Mouse (Mus musculus) skeletal muscle tissue, adult 2 months (tissue): ENCODE data around the gene Sf1.
A peak's percentile ranks its signal among the peaks of the same experiment; 100 is the strongest.

ENCODE experiments used
- DNase-seq: peaks from one replicate; pipeline ENCODE4 v3.0.0-alpha.2; 2012; ENCODE audit warnings: low read depth, low spot score

The Sf1 gene

DNA sequence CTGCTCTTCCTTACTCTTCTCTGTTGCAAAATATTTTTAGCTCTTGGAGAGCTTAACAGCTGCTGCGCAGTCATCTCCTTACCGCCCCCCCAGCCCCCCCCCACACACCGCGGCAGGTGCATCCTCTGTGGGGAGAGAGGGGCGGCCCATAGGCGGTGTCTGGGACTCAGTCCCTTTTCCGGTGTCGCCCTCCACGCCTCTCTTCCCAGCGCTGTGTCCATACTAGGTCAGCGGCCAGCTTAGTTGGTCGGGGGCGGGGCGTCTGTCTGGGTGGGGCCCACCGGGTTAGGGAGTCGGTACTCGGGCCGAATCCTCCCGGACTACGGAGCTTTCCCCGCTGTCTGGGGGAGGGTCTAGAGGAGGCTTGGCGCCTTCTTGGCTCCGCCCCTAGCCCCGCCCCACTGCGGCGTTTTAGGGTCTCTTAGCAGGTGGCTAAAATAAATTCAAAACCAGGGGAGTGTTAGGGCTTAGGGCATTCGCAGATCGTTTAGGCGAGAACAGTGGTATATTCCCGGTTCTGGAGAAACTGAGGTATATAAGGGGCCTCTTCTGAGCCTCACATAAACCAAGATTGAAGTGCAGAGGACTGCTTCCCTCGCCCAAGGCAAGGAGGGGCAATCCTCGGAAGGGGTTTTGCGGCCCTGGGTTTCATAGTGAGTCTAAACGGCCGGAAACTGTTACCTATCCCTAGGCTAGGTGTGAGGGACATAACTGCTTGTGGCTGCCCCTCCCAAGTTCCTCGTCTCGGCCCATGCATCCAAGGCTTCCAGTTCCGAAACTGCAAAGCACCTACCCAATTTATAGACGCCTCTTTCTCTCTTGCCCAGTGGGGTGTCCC, 35.2 kb downstream of the Sf1 start:
- DNase-seq, result peak; percentile 73

DNA sequence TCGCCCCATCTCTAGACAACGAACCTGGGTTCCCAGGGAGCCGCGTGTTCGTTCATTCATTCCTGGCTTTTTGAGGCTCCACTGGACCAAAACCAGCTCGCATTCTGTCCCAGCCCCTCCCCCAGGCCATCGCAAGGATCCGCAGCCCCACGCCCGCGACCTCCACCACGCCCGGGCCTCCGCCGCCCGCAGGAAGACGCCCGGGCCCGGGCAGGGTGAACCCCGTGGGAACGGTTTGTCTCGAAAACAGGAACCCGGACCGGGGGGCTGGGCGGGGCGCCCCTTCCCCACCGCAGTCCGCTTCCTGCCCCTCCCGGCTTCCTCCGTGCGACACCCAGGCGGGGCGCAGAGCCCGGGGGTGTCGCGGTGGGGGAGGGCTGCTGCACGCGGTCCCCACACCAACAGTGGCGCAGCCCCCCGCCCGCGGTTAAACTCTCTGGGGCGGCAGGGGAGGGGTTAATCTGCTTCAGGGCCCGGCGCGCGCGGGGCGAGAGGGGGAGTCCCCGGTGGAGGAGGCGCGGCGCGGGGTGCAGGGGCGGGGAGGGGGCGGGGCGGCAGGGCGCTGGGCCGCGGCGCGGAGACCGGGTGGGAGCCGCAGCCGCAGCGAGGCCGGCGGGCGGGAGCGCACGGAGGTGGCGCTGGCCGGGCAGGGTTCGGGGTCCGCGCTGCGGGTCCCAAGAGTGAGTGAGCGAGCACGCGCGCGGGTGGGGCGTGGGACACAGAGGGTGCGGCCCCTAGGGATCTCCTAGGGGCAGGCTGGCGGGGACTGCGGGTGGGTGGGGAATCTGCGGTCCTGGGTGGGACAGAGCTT, 36.0 kb downstream of the Sf1 start, which contains the start of gene Rasgrp2:
Gene Rasgrp2, plus strand, starts transcription at position 56 of the 811 bp plus-strand sequence.
- DNase-seq, result no peak

DNA sequence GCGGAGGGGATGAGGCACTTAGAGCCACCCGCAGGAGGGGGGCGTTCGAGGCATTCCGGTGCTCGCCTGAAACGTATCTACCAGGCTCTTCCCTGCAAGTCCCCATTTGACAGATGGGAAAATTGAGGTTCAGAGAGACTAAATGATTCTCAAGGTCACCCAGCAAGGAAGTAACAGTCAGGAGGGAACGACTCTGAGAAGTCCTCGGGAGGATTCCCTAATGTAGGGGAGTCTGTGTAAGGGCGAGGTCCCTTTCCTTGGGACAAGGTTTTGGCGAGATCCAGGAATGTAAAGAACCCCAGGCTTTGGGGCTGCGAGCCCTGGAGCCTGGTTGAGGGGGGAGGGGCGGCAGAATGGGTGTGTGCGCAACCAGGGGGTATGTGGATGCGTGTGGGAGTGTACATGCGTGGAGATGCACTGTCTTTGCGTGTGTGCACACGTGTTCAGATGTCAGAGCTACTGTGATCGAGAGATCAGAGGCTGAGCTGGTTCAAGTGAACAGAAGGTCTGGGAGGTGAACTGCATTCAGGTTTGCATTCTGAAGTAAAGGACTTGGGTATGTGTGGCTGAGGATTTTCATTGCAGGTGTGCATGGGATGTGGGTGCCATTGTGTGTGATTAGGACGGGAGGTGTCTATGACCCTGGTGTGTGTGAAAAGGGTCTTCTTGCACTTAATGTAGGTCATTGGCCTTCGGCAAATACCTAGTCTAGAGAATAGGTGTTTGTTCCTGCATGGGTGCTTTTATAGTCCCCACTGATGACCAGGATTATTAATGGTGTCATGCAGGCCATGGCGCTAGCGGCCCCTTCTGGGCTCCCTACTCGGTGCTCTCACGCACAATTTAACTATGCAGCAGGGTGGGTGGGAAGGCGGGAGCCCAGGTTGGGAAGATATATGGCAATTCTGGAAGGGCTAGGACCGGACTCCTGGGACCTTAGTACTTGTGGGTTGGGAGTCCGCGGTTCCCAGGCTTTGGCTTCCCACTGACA, 36.9 kb downstream of the Sf1 start:
- no peak for DNase-seq

DNA sequence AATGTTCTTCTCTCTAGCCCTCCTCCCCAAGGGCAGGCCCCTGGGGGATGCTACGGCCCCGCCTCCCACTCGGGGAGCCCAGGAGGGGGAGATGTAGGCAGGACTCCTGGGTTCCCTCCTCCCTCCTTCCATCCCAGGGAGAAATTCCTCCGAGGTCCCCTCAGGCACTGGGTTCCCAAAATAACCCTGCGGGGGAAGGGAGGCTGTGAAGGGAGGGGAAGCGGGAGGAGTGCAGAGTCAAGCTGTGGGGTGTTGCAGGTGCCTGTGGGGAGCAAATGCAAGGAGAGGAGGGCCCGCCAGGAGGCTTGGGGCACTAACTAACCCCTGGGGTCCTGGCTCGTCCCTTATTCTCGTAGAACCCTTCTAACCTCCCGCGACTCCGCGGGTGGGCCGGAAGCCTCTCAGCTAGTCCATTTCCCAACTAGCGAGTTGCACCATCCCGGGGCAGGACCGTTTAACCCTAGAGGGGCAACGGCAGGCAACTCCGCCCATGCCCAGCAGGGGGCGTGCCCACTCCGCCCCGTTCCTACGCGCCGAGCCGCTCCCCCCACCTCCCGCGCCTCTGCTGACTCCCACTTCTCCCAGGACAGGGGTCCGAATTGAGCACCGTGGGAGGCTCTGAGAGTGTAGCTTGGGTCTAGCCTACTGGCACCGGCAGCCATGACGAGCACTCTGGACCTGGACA, 37.8 kb downstream of the Sf1 start:
- peak; percentile 70 for DNase-seq

DNA sequence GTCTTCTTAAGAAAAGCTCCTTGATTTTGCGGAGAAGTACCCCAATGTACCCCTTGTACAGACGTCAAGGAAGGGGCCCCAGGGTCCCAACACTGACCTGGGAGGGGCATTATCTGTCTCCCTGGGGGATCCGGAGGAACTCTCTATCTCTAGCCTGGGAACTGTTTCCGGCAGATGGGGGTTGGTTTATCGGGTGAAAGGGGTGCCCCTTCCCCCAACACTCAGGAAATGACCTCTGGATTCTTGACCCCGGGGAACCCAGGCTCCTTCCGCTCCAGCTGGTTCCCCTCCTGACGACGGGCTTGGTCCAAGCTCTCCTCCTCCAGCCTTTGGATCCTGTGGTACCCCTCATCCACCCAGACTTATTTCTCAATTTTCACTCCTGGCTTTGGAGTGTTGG, 38.5 kb downstream of the Sf1 start:
- DNase-seq, result no peak

DNA sequence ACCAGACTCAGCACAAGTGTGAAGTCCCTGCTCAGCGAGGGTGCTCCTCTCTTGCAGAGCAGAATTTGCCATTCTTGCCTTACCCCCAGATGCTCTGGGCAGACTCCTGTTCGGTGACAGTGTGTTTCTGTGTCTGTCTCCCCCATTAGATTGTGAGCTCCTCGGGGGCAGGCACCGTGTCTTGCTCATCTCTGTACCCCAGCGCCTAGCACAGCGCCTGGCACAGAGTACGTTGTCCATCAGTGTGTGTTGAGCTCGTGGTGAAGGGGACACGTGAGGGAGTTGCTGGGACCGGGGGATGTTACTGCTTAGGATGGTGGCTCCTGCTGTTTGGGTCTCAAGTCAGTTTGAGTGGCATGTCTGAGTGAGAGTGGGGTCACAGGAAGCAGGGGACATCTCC, 40.4 kb downstream of the Sf1 start:
- DNase-seq, result no peak

DNA sequence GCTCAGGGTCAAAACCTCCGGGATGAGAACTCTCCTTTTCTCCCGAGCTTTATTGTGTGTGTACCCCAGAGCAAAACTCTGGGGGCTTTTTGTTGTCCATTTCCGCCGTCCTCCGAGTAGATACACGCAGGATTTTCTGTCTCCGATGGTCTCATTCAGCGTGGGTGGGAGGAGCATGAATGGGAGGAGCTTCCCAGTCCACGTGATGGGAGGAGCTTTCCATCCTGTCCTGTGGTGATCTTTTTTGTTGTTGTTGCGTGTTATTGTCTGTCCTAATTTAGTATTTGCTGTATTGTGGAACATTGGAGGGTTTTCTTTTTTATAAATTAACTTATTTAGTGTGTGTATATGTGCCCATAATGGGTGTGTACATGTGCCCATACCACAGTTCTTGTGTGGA, 41.9 kb downstream of the Sf1 start:
- DNase-seq, result no peak

DNA sequence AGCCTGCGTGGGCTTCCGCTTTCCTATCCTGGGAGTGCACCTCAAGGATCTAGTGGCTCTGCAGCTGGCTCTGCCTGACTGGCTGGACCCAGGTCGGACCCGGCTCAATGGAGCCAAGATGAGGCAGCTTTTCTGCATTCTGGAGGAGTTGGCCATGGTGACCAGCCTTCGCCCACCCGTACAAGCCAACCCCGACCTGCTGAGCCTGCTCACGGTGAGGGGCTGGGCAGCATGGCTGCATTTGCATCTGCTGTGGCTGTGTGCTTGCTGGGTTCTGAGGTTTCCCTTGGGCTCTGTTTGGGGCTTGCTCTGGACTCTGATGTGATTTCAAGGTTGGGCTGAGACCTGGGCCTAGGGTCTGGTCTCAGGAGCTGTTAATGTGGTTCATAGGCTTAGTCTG, 43.6 kb downstream of the Sf1 start:
- no peak for DNase-seq

DNA sequence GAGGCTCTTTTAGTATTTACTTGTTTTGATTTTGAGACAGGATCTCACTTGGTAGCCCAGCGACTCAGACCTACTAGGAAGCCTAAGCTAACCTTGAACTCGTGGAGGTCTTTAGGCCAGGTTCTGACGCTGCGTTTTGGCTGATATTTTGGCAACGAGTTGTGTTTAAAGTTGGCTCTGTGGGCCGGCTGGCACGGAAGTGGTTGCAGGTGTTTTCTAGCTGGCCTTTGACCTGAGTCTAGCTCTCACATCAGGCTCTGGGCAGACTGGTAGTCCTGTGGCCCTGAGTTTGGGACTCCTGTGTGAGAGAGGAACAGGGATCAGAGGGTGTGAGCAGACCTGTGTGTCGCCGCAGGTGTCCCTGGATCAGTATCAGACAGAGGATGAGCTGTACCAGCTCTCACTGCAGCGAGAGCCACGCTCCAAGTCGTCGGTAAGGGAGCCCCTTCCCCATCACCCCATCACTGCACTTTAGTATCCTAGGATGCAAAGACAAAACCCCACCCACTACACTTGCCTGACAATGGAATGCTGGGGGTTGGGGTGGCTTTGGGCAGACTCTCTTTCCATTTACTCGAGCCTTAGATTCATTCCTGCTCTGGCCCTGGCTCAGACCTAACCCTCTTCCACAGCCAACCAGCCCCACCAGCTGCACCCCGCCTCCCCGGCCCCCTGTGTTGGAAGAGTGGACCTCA, 44.5 kb downstream of the Sf1 start:
- DNase-seq, result no peak

DNA sequence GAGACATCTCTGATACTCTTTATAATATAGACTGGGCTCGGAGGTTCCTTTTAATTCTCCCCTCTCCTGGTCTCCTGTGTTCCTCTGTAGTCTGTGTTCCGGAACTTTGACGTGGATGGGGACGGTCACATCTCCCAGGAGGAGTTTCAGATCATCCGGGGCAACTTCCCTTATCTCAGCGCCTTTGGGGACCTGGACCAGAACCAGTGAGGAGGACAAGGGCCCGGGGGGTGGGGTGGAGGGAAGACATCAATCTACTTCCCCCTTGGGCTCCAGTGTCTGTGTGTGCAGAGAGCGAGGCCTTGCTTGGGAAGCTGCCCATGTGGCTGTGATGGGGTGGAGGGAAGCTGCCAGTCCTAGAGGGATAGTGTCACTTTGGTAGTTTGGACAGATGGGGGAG, 45.3 kb downstream of the Sf1 start:
- DNase-seq, result no peak

DNA sequence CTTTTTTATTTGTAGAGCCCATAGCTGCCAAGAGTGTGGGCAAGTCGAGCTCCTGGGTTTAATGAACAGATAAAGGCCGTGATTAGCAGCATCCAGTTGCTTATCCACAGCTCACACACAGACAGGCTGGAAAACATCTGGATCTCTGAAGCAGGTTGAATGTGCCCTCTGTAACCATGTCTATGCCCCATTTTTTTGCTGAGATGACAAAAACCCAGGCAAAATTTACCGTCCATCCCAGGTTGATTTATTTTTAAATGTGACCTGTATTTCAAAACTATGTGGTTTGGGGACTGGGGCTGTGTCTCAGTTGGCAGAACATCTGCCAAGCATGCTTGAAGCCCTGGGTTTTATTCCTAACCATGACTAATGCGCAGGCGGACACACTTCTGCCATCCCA, 45.7 kb downstream of the Sf1 start:
- no peak for DNase-seq

DNA sequence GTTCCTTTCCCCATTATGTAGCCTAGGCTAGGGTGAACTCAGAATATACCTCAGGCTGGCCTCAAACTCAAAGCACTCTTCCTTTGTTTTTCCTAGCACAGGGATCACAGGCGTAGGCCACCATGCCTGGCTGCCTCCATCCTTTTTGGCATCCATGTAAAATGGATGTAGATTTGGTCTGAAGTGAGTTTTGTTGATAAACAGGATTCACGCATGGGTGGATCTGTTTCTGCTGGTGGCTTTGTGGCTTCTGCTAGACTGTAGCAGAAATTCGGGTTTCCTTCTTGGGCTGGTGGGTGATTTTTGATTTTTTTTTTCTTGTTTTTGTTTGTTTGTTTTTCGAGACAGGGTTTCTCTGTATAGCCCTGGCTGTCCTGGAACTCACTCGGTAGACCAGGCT, 46.4 kb downstream of the Sf1 start:
- DNase-seq, result no peak

DNA sequence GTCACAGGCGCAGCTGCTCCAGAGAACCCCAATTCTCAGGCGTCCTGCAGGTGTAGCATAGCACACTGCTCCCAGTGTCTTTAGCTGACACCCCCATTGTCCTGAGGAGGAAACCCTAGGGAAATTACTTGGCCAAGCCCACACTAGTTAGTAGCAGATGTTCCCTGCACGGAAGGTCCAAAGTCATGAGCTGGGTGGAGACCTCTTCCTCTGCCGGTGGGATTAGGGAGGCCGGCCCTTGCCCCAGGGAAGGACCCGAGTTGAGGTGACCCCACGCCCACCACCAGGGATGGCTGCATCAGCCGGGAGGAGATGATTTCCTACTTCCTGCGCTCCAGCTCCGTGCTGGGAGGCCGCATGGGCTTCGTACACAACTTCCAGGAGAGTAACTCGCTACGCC, 49.3 kb downstream of the Sf1 start:
- no peak for DNase-seq

DNA sequence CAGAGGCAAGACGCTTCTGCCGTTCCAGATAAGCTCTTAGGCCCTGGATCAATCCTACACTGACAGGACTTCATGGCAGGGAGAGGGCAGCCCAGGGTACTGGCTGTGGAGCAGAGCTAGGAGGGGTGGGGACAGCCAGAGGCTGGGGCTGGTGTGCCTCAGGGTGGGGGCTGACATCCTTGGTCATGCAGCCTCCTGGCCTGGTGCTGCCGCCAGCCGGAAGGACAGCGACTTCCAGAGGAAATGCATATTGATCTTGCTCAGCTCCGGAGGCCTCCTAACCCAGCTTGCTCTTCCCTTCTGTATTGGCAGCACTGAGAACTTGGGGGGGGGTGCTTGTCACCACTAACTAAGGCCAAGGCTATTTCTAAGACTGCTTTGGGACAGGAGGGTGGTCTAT, 52.0 kb downstream of the Sf1 start:
- no peak for DNase-seq

DNA sequence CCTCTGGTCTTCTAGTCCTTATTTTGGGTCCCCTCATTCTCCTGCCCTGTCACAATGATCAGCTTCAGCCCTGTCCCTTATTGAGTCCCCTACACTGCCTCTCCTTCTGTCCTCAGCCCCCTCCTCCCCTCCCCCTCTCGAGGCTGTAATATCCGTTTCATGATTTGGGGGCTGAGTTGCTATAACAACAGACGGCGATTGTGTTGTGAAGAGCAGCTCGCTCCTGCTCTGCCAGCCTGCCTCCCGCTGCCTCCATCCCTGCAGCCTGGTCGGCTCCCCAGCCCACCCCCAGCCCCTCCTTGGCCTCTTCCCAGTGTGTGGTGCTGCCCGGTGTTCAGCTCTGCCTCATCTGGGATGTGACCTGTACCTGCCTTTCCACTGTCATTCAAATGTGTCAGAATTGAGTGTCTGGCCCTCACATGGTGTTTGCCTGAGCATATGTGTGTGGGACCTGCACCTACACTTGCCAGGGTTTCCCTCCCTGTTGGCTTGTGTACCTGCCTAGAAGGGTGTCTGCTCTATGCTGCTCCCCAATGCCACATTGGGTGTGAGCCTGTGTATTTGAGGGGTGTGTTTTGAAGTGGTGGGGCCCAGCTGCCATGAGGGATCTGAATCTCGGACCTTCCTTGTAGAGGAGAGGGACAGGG, 52.8 kb downstream of the Sf1 start:
- DNase-seq, result no peak

DNA sequence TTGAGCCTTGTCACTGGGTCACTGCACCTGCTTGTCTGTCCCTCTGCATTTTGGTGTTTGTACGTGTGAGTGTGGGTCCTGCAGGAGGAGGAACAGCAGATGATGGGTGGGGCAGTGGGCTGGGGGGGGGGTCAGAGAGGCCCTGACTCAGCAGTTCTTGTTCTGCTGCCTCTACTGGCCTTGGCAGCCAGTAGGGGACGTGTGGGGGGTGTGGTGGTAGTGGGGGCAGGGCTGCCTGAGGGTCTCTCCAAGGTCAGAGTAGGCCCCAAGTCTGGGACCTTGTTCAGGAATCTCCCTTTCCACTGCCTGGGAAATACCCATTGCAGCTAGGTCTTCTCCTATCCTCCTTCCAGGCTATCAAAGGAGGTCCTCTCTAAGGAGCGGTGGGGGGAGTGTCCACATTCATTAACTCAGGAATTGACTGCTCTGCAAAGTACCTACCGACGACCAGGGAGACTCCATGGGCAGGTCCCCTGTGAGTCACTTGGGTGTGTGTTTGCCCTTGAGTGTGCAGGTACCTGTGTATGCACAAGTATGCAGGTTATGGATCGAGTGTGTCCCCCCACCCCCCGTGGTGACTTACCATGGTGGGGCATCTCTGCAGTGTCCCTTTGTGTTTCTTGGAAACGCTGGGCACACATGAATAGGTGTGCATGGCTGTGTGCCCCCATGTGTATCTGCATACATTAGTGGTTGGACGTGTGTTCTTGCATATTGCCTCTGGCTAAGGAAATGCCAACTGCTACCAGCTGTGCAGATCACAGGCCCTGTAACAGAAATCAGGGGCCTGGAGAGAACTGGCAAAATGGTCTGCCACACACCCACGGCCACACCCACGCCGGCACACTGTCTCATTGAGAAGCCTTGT, 53.6 kb downstream of the Sf1 start:
- DNase-seq, result no peak

DNA sequence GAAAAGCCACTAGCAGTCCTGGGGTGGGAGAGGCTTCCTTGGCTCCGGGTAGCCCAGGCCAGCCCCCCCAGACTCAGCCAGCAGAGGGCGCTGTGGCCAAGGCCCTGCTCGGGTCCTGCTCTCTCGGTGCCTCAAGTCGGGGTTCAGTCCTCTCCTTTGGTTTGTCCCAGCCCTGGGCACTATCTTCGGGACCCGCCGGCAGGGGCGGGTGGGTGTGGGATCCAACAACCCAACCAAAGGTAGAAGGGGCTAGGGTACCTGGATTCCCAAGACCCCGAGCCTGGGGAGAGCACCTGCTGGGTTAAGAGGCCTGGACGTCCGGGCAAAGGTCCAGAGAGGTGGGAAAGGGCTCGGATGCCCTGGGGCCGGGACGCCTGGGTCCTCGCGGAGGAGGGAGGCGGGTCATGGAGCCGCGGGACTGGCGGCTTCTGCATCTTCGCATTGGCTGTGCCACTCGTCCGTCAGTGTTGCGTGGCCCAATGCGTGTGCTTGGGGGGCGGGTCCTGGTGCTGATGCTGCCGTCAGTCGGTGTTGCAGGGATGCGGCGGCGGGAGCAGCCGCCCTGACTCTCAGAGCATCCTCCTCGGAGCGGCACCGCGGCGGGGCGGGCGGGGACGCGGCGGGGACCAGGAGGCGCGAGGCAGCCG, 54.9 kb downstream of the Sf1 start, which contains the start of gene Nrxn2:
Gene Nrxn2, plus strand, starts transcription at position 499 of the 647 bp plus-strand sequence.
- DNase-seq, result peak; percentile 79

DNA sequence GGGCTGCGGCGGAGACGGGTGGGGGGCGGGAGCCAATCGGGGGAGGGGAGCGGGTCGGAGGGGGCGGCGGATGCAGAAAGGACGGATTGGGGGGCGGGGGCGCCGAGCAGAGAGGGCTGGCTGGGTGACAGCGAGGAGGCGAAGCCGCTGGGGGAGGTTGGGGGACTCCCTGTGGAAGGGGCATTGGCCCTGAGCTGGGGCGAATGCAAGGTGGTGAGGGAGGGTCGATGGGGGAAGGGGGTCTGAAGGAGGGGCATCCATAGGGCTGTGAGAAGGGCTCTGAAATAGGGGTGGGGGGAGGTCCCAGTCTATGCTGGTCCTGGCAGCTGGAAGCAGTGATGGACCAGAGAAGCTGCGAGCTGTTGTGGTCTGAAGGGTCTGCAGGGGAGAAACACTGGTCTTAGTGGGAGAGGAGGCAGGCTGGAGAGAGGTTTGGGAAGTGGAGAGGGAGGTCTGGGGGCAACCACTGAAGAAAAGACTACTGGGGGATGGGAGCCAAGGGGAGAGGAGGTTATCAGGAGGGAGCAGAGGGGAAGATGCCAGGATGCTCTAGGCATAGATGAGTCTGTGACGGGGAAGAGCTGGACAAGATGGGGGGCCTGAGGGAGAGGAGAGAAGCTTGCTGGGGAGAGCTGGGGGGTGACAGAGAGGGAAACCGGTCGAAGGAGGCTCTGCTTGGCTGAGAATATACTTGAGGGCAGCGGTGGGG, 55.6 kb downstream of the Sf1 start:
- DNase-seq, result no peak
